Mouse (Mus musculus) left cerebral cortex, adult 2 months (tissue): ENCODE measurements around the gene Sox5. TPM values are rescaled to one million over a fixed set of nuclear protein-coding genes. Genes with fewer than 3 reads are reported as not detected.
A peak's percentile ranks its signal among the peaks of the same experiment; 100 is the strongest.

Source experiments
- DNase-seq, 2 experiments: peaks; one replicate each; pipeline ENCODE4 v3.0.0; 2021 to 2022; ENCODE audit warnings: low spot score in 2 of 2, mixed read lengths in 1 of 2; ENCODE audit errors: extremely low spot score in 1 of 2
- H3K27ac ChIP-seq: fragments of 200-600 bp; 2 replicates; pipeline ENCODE4 v1.8.1; 2022
- H3K4me3 ChIP-seq: fragments of 200-600 bp; 2 replicates; pipeline ENCODE4 v1.8.1; 2022
- CTCF ChIP-seq: fragments of 200-600 bp; IDR thresholded peaks from 2 replicates; pipeline ENCODE4 v1.8.1; 2022; ENCODE audit warnings: antibody characterized with exemption, mild to moderate bottlenecking, moderate library complexity
- intact Hi-C: fragments of 180-260 bp; cut with DNase I; formaldehyde crosslinking; loops from one replicate; pipeline ENCODE4 v1.15.1; 2025
- total RNA-seq, 2 experiments: library from RNA; stranded (reverse); gene quantifications; 2 replicates each; pipeline ENCODE4 v1.2.3; 2021

Sox5 gene
- total RNA-seq, 2 experiments from 2014 or later: 61.5 to 63.3 TPM

DNA sequence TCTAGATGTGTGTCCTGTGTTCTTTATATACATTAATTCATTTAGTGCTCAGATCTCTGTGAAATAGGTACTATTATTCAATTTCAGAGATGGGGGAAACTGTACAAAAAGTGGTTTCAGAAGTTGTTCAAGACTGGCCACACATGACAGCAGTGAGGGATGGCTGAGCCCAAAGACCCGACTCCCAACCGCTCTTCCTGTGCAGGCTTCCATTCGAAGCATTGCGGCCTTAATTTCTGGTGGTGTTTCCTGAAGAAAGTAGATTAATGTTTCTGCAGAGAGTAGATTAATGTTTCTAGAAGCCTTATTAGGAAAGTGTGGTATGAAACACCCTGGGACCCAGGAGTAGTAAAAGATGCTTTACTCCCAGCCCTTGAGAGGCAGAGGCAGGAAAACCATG lies 298.6 kb downstream of the Sox5 start:
- no peak for TF ChIP-seq CTCF
- intact Hi-C loops: no loop called here
- no peak overlapping the region for H3K4me3 ChIP-seq
- DNase-seq: no peak
- H3K27ac ChIP-seq: no peak overlapping the region

DNA sequence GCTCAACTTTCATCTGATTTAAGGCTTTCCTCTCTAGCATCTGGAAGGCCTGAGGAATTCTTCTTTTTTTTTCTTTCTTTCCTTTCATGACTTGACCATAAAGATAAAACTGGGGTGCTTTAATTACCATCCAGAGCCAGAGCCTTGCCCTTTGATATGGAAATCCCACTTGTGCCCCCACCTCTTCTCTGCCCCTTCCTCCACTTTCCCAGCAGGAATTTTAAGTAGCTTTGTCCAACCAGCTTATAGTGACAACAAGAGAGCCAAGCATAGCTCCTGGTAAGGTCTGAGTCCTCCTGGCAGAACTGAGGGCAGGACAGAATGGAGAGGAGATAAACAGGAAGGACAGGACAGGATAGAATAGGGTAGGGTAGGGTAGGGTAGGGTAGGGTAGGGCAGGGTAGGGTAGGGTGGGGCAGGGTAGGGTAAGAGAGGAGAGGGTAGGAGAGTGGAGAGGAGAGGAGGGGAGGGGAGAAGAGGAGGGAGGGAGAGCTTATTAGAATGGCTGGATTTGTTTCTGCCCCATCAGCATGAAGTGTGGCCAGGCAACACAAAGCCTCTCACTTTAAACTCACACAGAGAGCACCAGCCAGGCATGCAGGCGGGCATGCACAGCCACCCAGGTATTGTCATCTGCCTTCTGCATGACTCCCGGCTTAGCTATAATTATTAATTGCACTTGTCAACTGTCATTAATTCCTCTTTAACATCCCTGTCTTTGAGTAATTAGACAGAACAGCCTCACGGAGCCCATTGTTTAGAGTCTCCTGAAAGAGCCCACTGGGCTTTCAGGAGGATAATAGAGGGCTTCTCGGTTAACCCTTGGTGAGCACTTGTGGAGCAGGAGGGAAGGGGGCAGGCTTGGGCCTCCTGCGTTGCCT lies 300.9 kb downstream of the Sox5 start:
- intact Hi-C loops: no loop called here
- no peak overlapping the region for H3K4me3 ChIP-seq
- no peak overlapping the region for H3K27ac ChIP-seq
- no peak for DNase-seq
- TF ChIP-seq CTCF: no peak

GRCm38 (mm10) chr6:144479861-144480260 lies 301.9 kb downstream of the Sox5 start:
- DNase-seq: no peak
- intact Hi-C loops: no loop called here
- TF ChIP-seq CTCF: no peak
- H3K27ac ChIP-seq: no peak overlapping the region
- no peak overlapping the region for H3K4me3 ChIP-seq

DNA sequence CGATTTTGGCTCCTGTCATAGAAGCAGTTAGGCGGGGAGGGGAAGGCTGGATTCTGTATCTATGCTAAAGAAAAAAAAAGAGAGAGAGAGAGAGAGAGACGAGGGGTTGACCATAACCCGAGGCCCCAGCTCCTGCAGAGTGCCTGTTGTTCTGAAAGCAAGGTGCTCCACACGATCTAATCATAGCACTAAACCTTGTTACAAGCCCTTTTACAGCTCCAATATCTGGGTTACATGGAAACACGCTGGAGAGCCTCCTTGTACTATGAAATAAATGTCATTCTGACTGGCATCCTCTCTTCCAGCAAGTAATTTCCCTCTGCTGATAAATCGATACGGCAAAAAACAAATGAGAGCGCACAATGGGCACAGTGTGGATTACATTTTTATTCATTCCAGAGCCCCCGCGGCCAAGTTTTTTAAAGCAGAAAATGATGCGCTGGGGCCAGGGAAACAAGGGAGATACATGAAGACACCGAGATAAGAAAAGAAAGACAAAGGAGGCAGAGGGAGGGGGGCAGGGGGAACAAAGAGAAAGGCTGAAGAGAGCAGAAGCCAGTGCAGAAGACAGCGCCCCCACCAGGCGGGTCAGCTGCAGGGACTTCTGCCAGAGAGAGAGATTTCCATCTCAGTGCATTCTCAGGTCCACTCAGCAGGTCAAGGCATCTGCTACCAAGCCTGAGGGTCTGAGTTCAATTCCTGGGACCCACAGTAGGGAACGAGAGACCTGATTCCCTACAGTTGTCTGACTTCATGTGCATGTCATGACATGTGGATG lies 304.3 kb downstream of the Sox5 start:
- H3K4me3 ChIP-seq: no peak overlapping the region
- no peak overlapping the region for H3K27ac ChIP-seq
- DNase-seq: no peak
- peak; percentile 30; the same call in 1 of the 2 replicates for TF ChIP-seq CTCF
- intact Hi-C loops: no loop called here

DNA sequence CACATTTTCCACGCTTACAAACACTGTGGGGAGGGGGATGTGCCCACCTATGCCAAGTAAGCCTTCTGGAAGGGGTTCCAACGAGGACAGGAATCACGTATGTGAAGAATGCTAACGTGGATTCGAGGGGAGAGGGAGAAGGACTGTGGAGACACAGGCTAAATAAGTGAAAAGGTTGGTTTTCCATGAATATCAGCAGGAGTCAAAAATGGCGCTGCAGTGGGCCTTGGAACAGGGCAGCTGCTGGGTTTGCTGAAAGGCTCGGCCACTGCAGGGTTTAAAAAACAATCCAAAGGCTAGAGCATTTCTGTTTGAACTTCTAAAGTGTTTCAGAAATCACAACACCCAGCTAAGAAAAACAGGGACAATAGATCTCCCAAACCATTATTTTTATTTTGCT lies 308.3 kb downstream of the Sox5 start:
- no peak overlapping the region for H3K27ac ChIP-seq
- intact Hi-C loops: no loop called here
- TF ChIP-seq CTCF: no peak
- no peak overlapping the region for H3K4me3 ChIP-seq
- DNase-seq: no peak

DNA sequence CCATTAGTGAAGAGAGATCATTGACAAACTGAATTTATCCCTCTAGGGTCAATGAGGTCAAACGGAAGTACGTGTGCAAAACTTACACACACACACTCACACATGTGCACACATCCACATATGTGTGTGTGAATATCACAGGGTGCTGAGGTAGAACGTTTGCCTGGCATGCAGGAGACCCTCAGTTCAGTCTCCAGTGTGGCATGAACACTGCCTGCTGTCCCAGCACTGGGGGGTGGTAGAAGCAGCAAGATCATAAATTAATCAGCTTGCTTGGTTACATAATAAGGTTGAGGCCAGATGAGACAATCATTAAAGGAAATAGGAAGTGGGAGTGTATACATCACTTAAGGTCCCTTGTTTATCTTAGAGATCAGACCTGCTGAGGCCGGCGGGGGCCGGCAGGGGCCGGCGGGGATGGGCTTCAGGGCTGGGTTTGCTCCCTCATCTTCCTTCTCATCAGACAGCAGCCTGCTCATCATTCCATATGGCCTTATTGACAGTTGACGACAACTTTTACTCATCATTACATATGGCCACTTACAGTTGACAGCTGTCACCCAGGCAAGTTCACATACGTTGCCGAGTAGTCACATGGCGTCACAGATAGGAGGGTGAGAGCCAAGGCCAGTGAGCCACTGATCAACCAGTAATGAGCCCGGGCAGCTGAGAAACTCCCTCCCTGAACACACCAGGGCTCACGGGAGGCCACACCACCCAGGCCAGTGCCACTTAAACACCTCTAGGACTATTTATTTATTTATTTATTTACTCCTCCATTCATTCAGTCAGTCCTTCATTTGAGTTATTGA lies 309.5 kb downstream of the Sox5 start:
- DNase-seq: no peak
- Histone ChIP-seq H3K27ac (no peak overlapping the region), H3K4me3 (no peak overlapping the region)
- intact Hi-C loops: no loop called here
- no peak for TF ChIP-seq CTCF

GRCm38 (mm10) chr6:144466711-144467110 lies 315.1 kb downstream of the Sox5 start:
- Histone ChIP-seq H3K27ac (no peak overlapping the region), H3K4me3 (no peak overlapping the region)
- TF ChIP-seq CTCF: no peak
- no peak for DNase-seq
- intact Hi-C loops: no loop called here

- DNase-seq: no peak
- no peak overlapping the region for H3K27ac ChIP-seq
- TF ChIP-seq CTCF: no peak
- intact Hi-C loops: no loop called here
- H3K4me3 ChIP-seq: no peak overlapping the region
Observed at GRCm38 (mm10) chr6:144463691-144464090, 318.1 kb downstream of the Sox5 start.

GRCm38 (mm10) chr6:144463274-144463673 lies 318.5 kb downstream of the Sox5 start:
- TF ChIP-seq CTCF: no peak
- H3K4me3 ChIP-seq: no peak overlapping the region
- no peak overlapping the region for H3K27ac ChIP-seq
- intact Hi-C loops: no loop called here
- DNase-seq: no peak

- TF ChIP-seq CTCF: no peak
- Histone ChIP-seq H3K27ac (no peak overlapping the region), H3K4me3 (no peak overlapping the region)
- no peak for DNase-seq
- intact Hi-C loops: no loop called here
Observed at GRCm38 (mm10) chr6:144459486-144459885, 322.3 kb downstream of the Sox5 start.

DNA sequence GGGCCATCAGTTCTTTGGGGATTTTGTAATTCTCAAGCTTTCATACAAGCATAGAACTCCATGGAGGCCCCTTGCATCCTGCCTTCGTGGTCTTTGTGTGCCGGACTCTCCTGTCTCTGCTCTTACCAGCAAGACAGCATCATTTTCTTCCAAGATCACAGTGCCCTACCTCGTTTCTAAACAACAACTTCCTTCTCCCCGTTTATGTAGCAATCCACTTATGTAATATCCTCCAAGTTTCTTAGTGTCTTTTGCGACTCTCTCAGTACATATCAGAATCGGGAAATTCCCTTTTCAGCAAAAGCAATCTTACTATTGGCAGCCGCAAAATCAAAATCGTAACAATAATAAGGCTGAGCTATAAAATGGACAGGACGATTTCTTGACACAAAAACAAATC lies 324.3 kb downstream of the Sox5 start:
- TF ChIP-seq CTCF: no peak
- intact Hi-C loops: no loop called here
- DNase-seq: no peak

More for the DNA sequence above, 324.3 kb downstream of the Sox5 start:
- Histone ChIP-seq H3K27ac (no peak overlapping the region), H3K4me3 (no peak overlapping the region)
